Mouse (Mus musculus) right cerebral cortex, adult 2 months (tissue): Measurements from ENCODE around the gene Serpinb3a.

Source experiments
- DNase-seq, 2 experiments: peaks; one replicate each; pipeline ENCODE4 v3.0.0; 2021 to 2022; ENCODE audit warnings: low spot score in 2 of 2

Serpinb3a gene

DNA sequence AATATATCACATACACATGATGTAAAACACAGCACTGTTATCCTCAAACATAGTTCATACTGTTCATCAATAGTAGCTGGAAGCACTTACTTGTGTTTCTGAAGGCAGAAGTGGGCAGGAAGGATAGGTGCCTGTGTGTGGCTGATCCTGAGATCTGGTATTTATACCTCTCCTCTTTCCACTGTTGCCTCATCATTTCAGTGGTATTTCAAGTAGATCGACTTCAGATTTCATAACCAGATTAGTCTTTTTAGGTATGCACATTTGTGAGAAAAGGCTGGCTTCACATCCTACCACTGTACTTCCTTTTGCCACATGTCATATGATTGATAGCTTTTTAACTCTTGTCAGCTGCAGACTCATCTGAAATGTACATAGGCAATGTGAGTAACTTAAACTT is at the start of gene Serpinb3a:
Gene Serpinb3a (minus strand): TSS at position 101 of the 400 bp plus-strand sequence.
- no peak for DNase-seq

DNA sequence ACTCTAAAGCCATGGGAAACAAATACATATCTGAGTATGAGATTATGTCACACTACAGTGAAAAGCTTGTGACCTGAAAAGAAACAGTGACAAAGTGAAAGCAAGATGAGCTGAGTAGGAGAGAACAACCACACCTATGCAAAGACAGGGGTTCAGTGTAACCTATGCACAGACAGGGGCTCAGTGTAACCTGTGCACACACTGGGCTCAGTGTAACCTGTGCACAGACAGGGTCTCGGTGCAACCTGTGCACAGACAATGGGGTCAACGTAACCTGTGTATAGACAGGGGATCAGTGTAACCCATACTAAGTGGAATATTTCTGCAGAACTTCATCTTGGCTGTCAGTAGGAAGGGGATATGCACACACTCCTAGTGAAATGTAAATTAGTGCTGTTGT is 46.3 kb upstream of the Serpinb3a start:
- DNase-seq = no peak

DNA sequence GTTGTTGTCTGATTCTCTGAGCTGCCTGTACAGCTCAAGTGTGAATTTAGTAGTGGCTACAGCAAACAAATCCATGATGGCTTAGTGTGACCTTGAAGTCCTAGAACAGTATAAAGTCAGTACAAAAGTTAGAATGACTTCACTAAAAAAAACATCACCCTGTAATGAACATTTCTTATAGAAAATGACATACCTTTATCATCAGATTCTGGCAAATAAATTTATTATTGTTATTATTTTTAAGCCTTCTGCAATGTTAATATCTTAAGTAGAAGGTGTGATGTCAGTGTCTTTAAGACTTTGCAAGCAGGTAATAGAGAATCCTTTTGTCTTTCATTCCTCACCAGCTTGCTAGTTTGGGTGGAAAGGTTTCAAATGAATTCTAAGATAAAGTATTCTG is 31.3 kb upstream of the Serpinb3a start, which contains the start of gene Serpinb3d:
Gene Serpinb3d (minus strand): TSS at position 101 of the 400 bp plus-strand sequence.
- DNase-seq = no peak

DNA sequence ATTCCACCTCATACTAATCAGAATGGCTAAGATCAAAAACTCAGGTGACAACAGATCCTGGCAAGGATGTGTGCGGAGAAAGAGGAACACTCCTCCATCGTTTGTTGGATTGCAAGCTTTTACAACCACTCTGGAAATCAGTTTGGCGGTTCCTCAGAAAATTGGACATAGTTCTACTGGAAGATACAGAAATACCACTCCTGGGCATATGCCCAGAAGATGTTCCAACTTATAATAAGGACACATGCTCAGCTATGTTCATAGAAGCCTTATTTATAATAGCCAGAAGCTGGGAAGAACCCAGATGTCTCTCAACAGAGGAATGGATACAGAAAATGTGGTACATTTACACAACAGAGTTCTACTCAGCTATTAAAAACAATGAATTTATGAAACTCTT is 17.9 kb downstream of the Serpinb3a start:
- peak in 1 of 2 experiments; percentile 6 for DNase-seq

DNA sequence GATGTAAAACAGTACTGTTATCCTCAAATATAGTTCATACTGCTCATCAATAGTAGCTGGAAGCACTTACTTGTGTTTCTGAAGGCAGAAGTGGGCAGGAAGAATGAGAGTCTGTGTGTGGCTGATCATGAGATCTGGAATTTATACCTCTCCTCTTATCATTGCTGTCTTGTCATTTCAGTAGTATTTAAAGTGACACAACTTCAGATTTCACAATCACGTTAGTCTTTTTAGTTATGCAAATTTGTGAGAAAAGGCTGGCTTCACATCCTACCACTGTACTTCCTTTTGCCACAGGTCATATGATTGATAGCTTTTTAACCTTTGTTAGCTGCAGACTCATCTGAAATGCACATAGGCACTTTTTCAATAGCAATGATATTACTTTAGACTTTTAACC is 26.2 kb downstream of the Serpinb3a start:
- DNase-seq = no peak

DNA sequence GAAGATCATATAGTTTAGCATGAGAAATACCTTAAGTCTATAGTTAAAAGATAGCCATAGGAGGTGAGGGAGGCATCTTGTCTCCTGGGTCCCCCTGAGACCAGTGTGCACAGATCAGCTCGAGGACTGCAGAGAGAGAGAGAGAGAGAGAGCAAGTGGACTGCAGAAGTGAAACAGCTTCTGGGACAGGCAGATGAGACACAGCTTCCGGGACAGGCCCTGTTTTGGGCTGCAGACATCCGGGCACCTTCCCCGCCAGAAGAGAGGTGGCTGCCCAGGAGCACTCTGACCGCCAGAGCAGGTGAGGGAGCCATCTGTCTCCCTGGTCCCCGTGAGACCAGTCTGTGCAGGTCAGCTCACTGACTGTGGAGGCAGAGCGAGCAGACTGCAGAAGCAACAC is 36.9 kb downstream of the Serpinb3a start:
- no peak for DNase-seq

DNA sequence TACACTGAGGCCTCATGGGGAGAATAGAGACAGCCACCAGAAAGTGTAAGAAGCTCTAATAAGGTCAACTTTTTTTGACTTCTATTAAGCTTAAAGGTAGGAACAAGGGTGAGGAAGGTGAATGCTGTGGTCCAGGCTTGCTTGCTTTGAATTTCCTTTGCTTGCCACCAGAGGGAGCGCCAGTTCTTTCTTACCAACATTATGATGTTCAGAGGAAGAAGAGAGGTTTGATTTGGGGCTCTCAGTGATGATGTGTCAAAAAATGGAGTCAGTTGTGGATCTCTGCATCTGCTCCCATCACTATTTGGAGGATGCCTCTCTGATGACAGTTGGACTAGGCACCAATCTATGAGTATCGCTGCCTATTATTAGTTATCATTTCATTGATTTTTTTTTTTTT is 37.6 kb downstream of the Serpinb3a start:
- DNase-seq = peak; percentile 44 to 56

DNA sequence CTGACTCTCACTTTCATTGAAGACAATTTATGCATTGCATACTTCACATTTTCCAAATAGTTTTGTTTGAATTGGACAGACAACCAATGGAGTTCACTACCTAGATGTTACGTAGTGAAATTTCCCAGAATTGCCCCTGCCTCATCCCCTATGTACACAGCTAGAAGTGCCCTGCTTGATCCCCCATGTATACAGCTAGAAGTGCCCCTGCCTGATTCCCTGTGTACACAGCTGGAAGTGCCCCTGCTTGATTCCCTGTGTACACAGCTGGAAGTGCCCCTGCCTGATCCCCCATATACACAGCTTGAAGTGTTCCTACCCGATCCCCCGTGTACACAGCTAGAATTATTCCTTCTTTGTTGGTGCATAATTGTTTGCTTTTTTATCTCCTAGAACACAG is 45.8 kb downstream of the Serpinb3a start:
- DNase-seq = no peak

DNA sequence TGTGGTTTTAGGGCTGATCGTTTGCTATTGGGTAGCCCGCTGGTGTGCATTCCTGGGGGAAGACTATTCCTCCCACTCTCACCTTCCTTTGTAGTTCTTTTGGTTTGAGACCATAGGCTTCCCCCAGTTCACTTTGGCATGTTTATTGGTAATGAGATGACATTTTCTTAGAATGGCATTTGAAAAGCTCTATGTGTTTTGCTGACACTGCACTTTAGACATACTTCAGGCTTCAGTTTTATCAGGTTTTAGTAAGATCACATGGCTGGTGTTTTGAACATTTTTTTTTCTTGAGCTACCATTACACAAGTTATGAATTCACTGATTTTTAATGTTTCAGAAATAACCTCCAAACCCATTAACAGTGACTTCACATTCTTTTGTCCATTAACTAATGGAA is 50.3 kb downstream of the Serpinb3a start:
- DNase-seq = no peak

DNA sequence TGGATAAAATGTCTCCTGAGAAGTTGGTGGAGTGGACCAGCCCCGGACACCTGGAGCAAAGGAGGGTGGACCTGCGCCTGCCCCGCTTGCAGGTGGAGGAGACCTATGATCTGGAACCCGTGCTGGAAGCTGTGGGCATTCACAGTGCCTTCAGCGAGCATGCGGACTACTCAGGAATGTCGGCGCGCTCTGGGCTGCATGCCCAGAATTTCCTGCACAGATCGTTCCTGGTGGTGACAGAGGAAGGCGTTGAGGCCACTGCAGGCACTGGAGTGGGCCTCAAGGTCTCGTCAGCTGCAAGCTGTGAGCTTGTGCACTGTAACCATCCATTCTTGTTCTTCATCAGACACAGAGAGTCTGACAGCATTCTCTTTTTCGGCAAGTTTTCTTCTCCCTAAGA is 51.7 kb downstream of the Serpinb3a start:
- DNase-seq = no peak
